Mouse (Mus musculus): Measurements from ENCODE around the gene Appbp2.
"Not testable (repeated sequence)": the region's sequence is repeated elsewhere in the genome, so short reads cannot be mapped to it uniquely, and the experiment has no call there.

The Appbp2 gene

DNA sequence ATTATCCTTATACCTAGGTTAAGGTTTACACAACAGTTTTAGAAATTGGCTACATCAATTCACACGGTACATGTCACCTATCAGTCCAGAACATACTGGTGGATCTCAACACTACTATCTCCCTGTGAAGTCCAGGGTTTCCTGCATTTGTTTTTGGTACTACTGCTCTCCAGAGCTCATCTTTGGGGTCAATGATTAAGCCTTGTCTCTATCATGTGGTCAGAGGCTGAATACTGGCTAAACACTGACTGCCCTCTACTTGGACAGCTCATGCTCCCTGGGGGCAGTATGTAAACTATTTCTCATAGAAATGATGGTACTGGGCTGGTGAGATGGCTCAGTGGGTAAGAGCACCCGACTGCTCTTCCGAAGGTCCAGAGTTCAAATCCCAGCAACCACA lies 11.7 kb downstream of the Appbp2 start:
- no peak for DNase-seq (ENCODE audit: low spot score in 2 of 2)

DNA sequence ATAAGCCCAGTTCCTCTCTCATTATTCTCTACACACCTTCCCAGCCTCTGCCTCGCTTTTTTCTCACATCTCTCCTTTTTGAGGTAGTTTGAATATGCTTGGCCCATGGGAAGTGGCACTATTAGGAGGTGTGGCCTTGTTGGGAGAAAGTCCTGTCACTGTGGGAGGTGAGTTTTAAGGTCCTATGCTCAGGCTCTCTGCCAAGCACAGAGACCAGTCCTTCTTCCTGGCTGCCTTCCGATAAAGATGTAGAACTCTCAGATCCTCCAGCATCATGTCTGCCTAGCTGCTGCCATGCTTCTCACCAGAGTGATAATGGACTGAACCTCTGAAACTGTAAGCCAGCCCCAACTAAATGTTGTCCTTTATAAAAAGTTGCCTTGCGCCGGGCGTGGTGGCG lies 12.4 kb downstream of the Appbp2 start:
- DNase-seq (ENCODE audit: low spot score in 2 of 2) = no peak

DNA sequence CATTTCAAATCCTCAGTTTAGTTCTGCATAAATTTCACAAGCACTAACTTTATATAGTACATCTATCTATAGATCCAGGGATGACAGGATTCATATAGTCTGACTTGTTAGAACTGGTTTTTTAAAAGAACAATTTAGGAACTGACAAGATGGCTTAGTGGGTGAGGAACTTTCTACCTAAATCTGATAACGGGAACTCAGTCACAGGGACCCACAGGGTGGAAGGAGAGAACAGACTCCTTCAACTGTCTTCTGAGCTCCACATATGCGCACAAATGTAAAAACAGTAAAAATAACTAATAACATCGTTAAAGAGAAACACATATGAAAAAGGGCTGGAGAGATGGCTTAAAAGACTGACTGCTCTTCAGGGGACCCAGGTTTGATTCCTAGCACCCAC lies 15.9 kb downstream of the Appbp2 start:
- DNase-seq (ENCODE audit: low spot score in 2 of 2) = no peak

DNA sequence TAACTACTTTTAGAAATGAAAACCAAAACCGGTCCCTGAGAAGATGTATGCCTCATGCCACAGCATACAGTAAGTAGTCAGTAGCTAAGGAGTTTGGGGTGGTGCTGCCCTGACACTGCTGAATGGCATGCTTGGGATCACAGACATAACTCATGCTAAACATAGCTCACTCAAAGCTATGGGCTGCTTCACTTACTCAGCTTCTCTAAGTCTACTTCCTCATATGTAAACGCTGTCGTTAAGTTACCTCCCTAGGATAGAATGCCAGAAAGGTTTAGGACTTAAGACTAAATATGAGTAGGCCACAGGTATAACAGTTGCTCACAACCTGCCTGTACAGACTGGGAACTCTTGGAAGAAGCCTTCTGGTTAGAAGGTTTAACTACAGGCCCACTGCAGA lies 20.3 kb downstream of the Appbp2 start:
- DNase-seq (ENCODE audit: low spot score in 2 of 2) = no peak

DNA sequence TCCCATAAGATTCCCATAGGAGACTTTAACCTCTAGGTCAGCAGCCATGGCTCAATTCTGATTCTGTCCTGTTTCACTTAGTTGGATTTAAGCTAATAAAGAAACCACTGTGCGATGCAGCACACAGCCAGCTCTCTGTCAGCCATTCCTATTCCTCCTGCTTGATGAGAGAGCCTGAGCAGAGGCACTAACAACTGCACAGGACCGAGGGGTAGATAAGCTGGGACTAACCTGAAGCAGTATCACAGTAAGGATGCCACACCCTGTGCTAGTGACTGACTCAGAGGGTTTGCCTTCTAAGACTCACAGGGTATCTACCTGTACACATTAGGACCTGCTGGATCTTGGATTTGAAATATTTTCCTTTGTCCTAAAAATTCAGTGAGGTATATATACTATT lies 21.7 kb downstream of the Appbp2 start:
- no peak for DNase-seq (ENCODE audit: low spot score in 2 of 2)

DNA sequence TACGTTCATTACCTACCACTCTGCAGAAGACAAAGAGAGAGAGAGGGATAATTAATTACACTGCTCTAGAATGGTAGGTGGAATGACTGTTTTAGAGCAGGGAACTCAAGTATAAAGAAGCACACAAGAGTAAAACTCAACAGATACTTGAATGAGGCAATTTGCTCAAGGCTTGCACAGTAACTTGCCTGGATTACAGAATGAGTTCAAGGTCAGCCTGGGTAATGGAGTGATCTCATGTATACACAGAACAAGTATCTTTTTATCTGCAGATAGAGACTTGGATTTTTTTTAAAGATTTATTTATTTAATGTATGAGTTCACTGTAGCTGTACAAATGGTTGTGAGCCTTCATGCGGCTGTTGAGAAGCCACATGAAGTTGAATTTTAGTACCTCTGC lies 23.8 kb downstream of the Appbp2 start:
- no peak for DNase-seq (ENCODE audit: low spot score in 2 of 2)

DNA sequence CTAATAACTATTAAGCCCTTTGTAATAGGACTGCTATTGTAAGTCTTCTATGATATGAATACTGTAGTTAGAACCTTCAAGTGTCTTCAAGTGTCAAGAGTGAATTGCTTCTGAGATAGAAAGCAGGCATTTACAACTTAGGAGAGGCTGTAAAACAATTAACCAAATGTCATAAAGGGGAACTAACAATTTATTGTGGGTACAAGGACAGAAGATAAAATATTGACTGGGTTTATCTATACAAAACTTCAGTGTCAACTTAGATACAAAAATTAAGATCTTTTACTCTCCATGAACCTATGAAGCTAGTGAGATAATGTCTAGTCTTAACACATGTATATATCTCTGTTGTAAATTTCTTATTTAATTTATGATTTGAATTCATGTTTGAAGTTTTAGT lies 28.7 kb downstream of the Appbp2 start:
- no peak for DNase-seq (ENCODE audit: low spot score in 2 of 2)

DNA sequence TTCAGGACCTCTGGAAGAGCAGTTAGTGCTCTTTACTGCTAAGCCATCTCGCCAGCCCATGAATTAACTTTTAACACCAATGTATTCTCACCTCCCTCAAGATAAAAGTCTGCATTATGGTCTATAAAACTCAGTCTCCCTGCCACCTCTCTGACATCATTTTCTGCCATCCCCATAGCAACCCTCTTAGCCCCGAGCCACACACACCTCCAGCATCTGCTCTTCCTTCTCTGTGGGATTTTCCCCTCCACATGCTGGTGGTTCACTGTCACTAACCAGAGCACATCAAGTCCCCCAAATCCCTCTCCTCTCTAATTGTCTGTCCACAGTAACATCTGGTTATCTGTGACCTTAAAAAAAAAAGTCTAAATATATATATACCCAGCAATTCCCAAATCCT lies 36.0 kb downstream of the Appbp2 start:
- no peak for DNase-seq (ENCODE audit: low spot score in 2 of 2)

DNA sequence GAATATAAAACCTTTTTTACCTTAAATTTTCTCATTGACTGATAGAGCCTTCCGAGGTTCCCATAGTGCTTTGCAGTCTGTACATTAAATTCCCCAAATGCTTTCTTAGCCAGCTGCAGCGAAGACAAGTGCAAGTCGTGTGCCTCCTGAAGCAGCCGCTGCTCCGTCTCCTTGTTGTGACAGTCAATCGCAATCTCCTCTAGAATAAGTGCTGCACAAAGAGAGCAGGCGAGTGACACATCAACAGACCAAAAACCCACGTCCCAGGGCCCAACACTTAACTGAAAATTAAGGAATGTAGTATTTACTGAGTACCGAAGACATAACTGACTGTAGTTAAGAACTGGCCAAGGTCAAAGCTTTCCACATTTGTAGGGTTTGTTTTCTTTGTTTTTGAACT lies 38.9 kb downstream of the Appbp2 start:
- DNase-seq (ENCODE audit: low spot score in 2 of 2) = no peak

DNA sequence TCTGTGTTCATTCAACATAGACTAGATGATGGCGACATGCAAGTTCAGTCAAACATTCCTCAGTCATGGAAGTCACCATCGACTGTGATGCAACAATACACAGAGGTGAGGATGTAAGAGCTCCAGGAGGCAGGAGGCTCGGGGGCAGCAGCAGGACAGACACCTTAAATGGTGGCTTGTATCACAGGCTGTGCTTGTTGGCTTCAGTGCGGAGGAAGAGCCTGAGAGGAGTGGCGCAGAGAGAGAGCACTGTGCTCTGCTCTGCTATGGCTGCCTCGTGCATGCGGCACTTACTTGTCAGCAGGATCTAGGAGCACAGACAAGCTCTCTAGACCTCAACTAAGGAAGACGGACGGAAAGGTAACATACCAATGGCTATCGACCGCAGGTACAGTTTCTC lies 40.7 kb downstream of the Appbp2 start:
- DNase-seq (ENCODE audit: low spot score in 2 of 2) = no peak

DNA sequence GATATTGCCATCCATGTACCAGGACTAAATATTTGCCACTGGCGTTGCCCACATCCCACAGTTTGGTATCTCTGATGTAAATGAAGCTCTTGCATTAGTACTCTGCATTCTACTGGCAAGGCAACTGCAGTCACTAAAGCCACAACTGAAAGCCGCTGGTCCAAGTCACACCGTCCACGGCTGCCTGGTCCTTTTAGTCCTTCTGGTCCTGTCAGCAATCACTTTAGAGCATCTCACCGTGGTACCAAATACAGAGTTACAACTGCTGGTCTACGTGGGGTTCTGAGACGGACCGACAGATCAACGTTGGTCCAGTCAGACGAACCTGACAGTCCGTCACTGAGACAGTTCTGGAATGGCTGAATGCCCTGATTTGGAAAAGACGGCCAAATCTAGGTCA lies 44.2 kb downstream of the Appbp2 start:
- no peak for DNase-seq (ENCODE audit: low spot score in 2 of 2)

DNA sequence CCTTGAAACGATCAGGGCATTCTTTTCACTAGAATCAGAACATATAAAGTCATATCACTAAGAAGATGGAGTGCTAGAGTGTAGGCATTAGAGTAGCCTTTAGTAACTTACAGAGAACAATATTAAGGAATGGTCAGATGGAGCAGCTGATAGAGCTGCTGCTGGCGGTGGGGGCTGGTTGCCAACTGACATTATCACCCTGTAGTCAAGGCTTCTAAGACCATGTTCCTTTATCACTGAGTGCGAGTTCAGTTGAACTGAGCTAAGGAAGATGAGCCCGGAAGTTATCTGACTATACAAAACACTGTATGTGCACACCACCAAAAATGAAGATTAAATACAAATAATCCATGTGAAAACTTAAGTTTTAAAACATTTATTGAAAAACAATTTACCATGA lies 45.8 kb downstream of the Appbp2 start:
- DNase-seq (ENCODE audit: low spot score in 2 of 2) = no peak

DNA sequence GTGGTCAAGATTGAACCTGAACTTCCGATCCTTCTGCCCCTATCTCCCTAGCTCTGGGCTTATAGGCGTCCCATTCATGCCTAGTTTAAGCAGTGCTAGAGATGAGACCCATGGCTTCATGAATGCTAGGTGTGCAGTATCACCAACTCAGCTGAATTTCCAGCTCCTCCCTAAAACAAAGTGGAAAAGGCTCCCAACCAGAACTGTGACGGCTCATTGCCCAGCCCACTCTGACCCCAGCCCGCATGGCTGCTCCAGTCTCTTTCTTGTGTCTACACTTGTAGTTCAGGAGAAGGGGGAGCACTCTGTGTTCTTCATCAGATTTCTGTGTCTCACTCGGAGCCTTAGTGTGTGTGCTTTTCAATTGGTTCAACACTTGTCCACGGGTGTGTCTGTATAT lies 50.1 kb downstream of the Appbp2 start:
- no peak for DNase-seq (ENCODE audit: low spot score in 2 of 2)

DNA sequence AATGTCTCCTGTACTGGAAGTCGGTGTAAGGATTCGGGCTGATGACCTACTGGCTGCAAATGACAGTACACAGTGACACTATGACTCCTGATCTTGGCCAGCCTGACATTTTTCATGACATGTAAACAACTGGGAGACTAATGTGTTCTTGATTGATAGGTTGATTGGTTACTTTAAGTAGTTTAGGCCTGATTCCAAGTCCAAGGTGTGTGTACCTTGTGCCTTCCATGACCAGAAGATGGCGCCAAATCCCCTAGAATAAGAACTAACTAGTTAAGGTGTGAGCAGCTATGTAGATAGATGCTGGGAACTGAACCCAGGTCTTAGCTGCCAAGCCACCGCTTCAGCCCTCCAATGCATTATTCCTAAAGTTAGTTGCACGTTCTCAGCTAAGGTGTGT lies 50.8 kb downstream of the Appbp2 start:
- DNase-seq (ENCODE audit: low spot score in 2 of 2) = peak; percentile 71 to 85

DNA sequence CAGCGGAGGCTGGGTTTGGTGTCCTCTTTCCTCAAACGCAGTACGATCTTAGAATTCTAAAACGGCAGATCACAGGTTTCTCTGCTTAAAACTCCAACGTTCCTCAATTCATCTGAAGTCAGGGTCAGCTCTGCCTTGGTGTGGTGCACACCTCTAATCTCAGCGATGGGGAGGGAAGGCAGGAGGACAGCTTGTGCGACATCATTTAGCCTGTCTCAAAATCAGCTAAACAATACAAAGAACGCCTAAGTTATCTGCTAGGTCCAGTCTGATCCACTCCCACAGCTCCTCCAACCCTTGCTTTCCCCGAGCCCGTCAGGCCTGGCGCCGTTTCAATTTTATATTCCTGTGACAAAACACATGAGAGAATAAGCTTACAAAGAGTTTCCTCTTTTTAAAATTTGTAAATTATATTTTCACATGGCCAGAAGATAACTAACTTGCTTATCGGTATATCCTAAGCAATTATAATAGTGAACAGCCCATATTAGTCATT lies 51.6 kb downstream of the Appbp2 start:
- DNase-seq (ENCODE audit: low spot score in 2 of 2) = no peak

DNA sequence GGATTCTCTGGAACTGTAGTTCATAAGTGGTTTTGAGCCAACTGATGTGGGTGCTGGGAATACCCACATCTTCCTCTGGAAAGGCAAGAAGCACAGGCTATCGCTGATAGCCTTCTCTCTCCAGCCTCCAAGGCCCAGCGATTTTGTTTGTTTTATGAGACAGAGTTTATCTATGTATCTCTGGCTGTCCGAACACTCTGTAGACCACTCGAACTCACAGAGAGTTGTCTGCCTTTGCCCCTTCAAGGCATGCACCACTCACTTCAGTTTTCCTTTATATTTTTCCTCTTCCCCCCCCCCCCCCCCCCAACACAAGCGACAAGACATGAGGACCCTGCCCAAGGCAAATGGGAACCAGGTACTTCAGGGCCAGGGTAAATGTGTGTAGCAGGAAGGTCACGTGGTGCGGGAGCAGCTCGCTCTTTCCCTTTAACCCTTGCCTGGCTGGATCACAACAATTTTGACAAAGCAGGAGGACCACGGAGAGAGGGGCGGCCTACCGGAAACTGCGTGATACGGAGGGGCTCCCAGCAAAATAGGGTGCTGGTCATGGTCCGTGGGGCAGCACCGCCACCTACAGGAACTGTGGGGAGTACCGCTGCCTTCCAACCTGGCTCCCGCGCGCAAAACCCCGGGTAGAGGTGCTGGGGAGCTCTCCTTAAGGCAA lies 52.2 kb downstream of the Appbp2 start:
- DNase-seq (ENCODE audit: low spot score in 2 of 2) = peak; percentile 74 to 88

DNA sequence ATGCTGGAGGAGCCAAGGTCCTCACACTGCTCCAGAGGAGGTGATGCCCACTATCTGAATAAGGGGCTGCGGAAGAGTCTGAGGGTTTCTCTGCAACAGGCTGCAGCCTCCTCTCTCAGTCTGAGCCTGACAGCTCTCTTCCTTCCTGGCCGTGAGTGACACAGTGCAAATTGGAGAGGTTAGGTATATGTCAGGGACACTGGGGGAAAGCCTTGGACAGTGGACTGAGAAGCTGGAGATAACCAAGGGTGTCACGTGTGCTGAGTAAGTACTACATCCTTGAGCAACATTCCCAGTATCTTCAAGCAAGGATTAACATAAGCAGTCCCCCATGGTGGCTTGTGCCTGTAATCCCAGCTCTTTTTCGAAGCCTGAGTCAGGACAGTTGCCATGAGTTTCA lies 56.5 kb downstream of the Appbp2 start:
- no peak for DNase-seq (ENCODE audit: low spot score in 2 of 2)

DNA sequence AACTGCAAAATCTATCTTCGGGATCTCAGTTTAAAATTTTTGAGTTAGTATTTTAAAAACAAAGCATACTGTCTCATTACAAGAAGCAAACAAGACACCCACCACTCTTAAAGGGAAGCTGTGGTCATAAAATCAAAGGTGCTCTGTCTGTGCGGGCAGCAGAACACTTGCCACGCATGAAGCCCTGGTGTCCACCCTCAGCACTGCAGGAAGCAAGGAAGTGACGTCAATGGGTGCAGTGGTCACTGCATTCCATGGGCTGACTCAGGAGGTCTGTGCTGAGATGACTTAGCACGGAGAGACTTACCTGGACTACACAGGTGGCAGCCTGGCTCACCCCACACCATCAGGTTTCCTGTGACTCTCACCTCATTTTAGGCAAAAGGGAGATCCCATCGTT lies 57.2 kb downstream of the Appbp2 start:
- DNase-seq (ENCODE audit: low spot score in 2 of 2) = no peak

DNA sequence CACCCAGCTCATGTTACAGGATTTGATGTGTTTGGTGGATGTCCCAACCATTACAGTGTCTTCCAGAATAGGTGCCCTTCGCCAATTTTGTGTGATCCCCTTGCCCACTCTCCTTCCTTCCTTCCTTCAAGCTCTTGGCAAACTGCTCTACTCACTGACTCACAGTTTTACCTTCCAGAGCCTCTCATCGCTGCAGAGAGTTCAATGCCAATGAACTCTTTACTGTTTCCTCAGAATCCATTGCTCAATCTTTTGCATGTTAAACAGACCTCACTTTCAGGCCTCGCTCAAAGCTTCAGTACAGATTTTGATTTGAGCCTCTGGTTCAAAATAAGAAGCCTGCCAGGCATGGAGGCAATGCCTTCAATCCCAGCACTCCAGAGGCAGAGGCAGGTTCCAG lies 59.0 kb downstream of the Appbp2 start:
- no peak for DNase-seq (ENCODE audit: low spot score in 2 of 2)

DNA sequence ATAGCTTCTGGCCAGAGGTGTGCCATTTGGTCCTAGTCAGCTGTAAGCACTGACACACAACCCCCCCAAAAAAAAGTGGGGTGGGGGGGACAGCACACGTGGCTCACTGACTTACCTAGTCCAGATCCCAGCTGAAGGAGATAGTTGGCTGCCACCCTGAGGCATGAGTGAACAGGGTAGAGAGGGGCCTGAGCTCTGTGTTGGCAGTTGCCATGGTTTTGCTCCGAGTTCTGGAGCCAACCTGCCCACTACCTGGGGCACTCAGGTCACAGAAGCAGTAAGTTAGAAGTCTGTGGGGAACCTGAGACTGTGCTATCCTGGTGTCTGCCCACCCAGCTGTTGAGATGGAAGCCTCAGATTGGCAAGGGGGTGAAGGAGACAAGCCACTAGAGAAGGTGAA lies 64.1 kb downstream of the Appbp2 start:
- no peak for DNase-seq (ENCODE audit: low spot score in 2 of 2)

DNA sequence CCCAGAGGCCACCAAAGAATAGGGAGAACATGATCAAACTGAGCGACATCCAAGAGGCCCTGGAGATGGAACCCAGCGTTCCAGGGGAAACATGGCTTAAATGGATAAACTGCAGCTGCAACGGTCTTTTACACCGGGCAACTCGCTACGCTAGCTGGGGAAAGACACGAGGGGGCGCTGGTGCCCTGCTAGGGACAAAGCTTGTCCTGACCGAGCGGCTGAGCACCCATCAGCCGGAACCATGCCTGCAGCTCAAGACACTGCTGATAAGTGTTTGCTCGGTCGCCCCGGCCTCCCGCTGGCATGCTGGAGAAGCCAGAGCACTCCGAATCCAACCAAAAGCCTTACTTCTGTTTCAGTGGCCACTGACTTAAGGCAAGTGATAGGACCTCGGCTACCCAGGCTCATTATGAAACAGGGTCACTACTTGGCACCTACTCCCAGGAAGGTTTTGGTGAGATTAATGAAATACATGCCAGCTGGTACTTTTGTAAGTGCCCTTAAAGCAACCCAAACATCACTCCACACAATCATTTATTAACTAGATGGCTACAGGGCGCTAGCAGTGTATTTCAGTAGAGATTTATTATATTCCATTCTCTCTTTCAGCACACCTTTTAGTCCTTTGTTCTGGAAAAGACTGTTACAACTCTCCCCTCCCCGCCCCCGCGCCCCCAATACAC lies 64.7 kb downstream of the Appbp2 start, which contains the start of gene 1700125H20Rik:
Gene 1700125H20Rik (plus strand): TSS at position 347 of the 683 bp plus-strand sequence.
- peak; percentile 94 to 99 for DNase-seq (ENCODE audit: low spot score in 2 of 2)

DNA sequence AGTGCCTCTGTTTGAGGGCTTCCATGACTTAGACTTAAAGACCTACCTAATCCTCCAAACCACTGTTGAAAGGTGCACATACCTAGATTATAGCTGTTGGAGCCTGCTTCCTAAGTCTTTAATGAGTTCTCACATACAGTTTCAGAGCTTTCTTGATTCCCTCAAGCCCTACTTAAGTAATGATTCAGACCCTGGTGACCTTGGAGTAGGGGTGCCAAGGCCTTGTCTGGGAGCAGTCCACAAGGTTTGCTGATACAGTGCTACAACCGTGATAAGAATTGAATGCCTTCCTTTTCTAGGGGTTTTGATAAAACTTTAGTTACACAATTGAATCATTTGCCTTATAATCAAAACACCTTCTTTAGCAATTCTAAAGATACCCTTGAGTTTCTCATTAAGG lies 67.4 kb downstream of the Appbp2 start:
- no peak for DNase-seq (ENCODE audit: low spot score in 2 of 2)

DNA sequence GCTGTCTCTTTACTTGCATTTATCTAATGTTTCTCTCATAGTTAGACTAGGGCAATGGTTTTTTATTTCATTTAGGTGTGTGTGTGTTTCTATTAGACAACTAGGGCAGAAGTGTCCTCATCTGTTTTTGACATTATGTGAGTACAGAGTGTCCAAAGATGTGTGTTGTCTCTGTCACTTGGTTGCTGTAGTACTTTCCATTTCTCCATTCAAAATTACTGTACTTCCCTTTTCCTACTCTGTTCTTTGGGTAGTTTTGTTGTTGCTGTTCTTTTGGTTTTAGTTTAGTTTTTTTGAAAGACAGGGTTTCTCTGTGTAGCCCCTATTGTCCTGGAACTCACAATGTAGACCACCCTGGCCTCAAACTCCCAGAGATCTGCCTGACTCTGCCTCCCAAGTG lies 70.6 kb downstream of the Appbp2 start:
- no peak for DNase-seq (ENCODE audit: low spot score in 2 of 2)

DNA sequence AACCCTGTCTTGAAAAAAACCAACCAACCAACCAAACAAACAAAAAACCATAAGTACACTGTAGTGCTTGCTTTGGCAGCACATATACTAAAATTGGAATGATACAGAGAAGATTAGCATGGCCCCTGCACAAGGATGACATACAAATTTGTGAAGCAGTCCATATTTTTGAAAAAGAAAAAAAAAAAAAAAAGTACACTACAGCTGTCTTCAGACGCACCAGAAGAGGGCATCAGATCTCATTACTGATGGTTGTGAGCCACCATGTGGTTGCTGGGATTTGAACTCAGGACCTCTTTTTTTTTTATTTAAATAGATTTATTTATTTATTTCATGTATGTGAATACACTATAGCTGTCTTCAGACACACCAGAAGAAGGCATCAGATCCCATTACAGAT lies 71.9 kb downstream of the Appbp2 start:
- DNase-seq (ENCODE audit: low spot score in 2 of 2) = not testable (repeated sequence)

All from spleen, postnatal 4 days (tissue).